Mouse (Mus musculus): ENCODE measurements around the gene Akap9. TPM values are rescaled to one million over a fixed set of nuclear protein-coding genes. Genes with fewer than 3 reads are reported as not detected.
"Not testable (repeated sequence)": the region's sequence is repeated elsewhere in the genome, so short reads cannot be mapped to it uniquely, and the experiment has no call there.

Gene Akap9
- polyA plus RNA-seq (2016; fragmentation: Nextera tagmentation; extraction: Ambion mirVana): 296 and 316 TPM in 2 replicates

GRCm38 (mm10) chr5:3927801-3928689, at the start of gene Akap9:
Gene Akap9 (plus strand): TSS chr5:3928054.
- Histone ChIP-seq H3K4me3 (peak within 1 kb of the TSS; percentile 97), H3K4me1 (peaks cover 25% of the 10 kb centered on the region), H3K27ac (replicated peaks) (peak within 1 kb of the TSS; percentile 97), H3K4me2 (replicated peaks) (peak within 1 kb of the TSS; percentile 62), H3K27me3 (no peaks in the 10 kb centered on the region), H3K36me3 (no peaks in the 10 kb centered on the region), H3K9ac (replicated peaks) (peak within 1 kb of the TSS; percentile 100), H3K9me3 (no peaks in the 10 kb centered on the region)
- WGBS: under 1% methylated on average over 46 of the region's 82 CpGs
- peak; percentile 88 for ATAC-seq (ENCODE audit: low FRiP score, low read depth)

- not testable (repeated sequence) for H3K27ac ChIP-seq (replicated peaks); ATAC-seq (ENCODE audit: low FRiP score, low read depth)
- WGBS: 94% methylated on average over 7 of the region's 7 CpGs
These were observed 41.0 kb upstream of the Akap9 start for GRCm38 (mm10) chr5:3886862-3887261.

GRCm38 (mm10) chr5:3889201-3889600, 38.7 kb upstream of the Akap9 start:
- no peak overlapping the region for H3K4me2 ChIP-seq (replicated peaks)
- no peak for ATAC-seq (ENCODE audit: low FRiP score, low read depth)
- no peaks in the 10 kb centered on the region for H3K27me3 ChIP-seq
- no peaks in the 10 kb centered on the region for H3K9me3 ChIP-seq
- H3K4me3 ChIP-seq: no peak overlapping the region
- no peak overlapping the region for H3K9ac ChIP-seq (replicated peaks)
- H3K36me3 ChIP-seq: no peaks in the 10 kb centered on the region
- no peak overlapping the region for H3K27ac ChIP-seq (replicated peaks)
- peaks cover 7% of the 10 kb centered on the region for H3K4me1 ChIP-seq

More at GRCm38 (mm10) chr5:3886862-3887261, 41.0 kb upstream of the Akap9 start:
- not testable (repeated sequence) for H3K4me3 ChIP-seq; H3K9me3 ChIP-seq; H3K36me3 ChIP-seq; H3K27me3 ChIP-seq; H3K4me1 ChIP-seq; H3K4me2 ChIP-seq (replicated peaks); H3K9ac ChIP-seq (replicated peaks)

GRCm38 (mm10) chr5:3893459-3894293, 34.2 kb upstream of the Akap9 start, which contains the start of gene Mterf1a:
Gene Mterf1a (minus strand): TSS chr5:3893933.
- peak within 1 kb of the TSS; percentile 66 for H3K4me2 ChIP-seq (replicated peaks)
- ATAC-seq (ENCODE audit: low FRiP score, low read depth): peak; percentile 99
- H3K27ac ChIP-seq (replicated peaks); H3K4me1 ChIP-seq; H3K27me3 ChIP-seq; H3K36me3 ChIP-seq; H3K9me3 ChIP-seq: not testable (repeated sequence)
- peak within 1 kb of the TSS; percentile 55 for H3K9ac ChIP-seq (replicated peaks)
- peak within 1 kb of the TSS; percentile 46 for H3K4me3 ChIP-seq
- WGBS: 3% methylated on average over 9 of the region's 47 CpGs

GRCm38 (mm10) chr5:3894294-3894619, 33.6 kb upstream of the Akap9 start:
- not testable (repeated sequence) for H3K27ac ChIP-seq (replicated peaks); H3K36me3 ChIP-seq; H3K9ac ChIP-seq (replicated peaks); H3K27me3 ChIP-seq; H3K4me2 ChIP-seq (replicated peaks); H3K9me3 ChIP-seq; H3K4me1 ChIP-seq; ATAC-seq (ENCODE audit: low FRiP score, low read depth); H3K4me3 ChIP-seq
- whole genome bisulfite sequencing: 95% methylated on average over 4 of the region's 4 CpGs

GRCm38 (mm10) chr5:3905471-3905870, 22.4 kb upstream of the Akap9 start:
- Histone ChIP-seq H3K27ac (replicated peaks) (no peak overlapping the region), H3K4me1 (no peaks in the 10 kb centered on the region), H3K4me3 (no peak overlapping the region), H3K27me3 (no peaks in the 10 kb centered on the region), H3K9me3 (no peaks in the 10 kb centered on the region), H3K9ac (replicated peaks) (no peak overlapping the region), H3K36me3 (no peaks in the 10 kb centered on the region), H3K4me2 (replicated peaks) (no peak overlapping the region)
- WGBS: 77% methylated on average over 2 of the region's 2 CpGs
- ATAC-seq (ENCODE audit: low FRiP score, low read depth): no peak

GRCm38 (mm10) chr5:3922350-3922749, 5.5 kb upstream of the Akap9 start:
- Histone ChIP-seq H3K4me3 (no peak overlapping the region), H3K27ac (replicated peaks) (no peak overlapping the region), H3K27me3 (no peaks in the 10 kb centered on the region), H3K4me1 (peaks cover 3% of the 10 kb centered on the region; the same call in 1 of the 2 replicates), H3K36me3 (no peaks in the 10 kb centered on the region), H3K9ac (replicated peaks) (no peak overlapping the region), H3K9me3 (no peaks in the 10 kb centered on the region), H3K4me2 (replicated peaks) (no peak overlapping the region)
- WGBS: 97% methylated on average over 2 of the region's 2 CpGs
- no peak for ATAC-seq (ENCODE audit: low FRiP score, low read depth)

- Histone ChIP-seq H3K9ac (replicated peaks) (no peak overlapping the region), H3K4me1 (peaks cover 21% of the 10 kb centered on the region), H3K27me3 (no peaks in the 10 kb centered on the region), H3K27ac (replicated peaks) (no peak overlapping the region), H3K36me3 (no peaks in the 10 kb centered on the region), H3K4me3 (no peak overlapping the region), H3K9me3 (no peaks in the 10 kb centered on the region), H3K4me2 (replicated peaks) (no peak overlapping the region; the same call in 1 of the 2 replicates)
- 34% methylated on average over 4 of the region's 4 CpGs for WGBS
- ATAC-seq (ENCODE audit: low FRiP score, low read depth): no peak
These were observed 1.2 kb upstream of the Akap9 start for GRCm38 (mm10) chr5:3926666-3927065.

- H3K9me3 ChIP-seq: no peaks in the 10 kb centered on the region
These were observed 814 bp downstream of the Akap9 start for GRCm38 (mm10) chr5:3928690-3929046.

GRCm38 (mm10) chr5:3930760-3931159, 2.9 kb downstream of the Akap9 start:
- H3K9ac ChIP-seq (replicated peaks): no peak overlapping the region; the same call in 1 of the 2 replicates
- H3K4me3 ChIP-seq: peak overlapping the region; percentile 97; the same call in 1 of the 2 replicates
- H3K4me2 ChIP-seq (replicated peaks): peak overlapping the region; percentile 62
- 69% methylated on average over 5 of the region's 5 CpGs for WGBS
- peaks cover 5% of the 10 kb centered on the region for H3K36me3 ChIP-seq
- H3K27ac ChIP-seq (replicated peaks): no peak overlapping the region
- H3K9me3 ChIP-seq: no peaks in the 10 kb centered on the region
- H3K4me1 ChIP-seq: peaks cover 25% of the 10 kb centered on the region
- H3K27me3 ChIP-seq: no peaks in the 10 kb centered on the region
- ATAC-seq (ENCODE audit: low FRiP score, low read depth): no peak

More at GRCm38 (mm10) chr5:3928690-3929046, 814 bp downstream of the Akap9 start:
- peak; percentile 52 for ATAC-seq (ENCODE audit: low FRiP score, low read depth)
- Histone ChIP-seq H3K36me3 (peaks cover 5% of the 10 kb centered on the region), H3K27ac (replicated peaks) (peak overlapping the region; percentile 97), H3K27me3 (no peaks in the 10 kb centered on the region), H3K9ac (replicated peaks) (peak overlapping the region; percentile 100), H3K4me1 (peaks cover 25% of the 10 kb centered on the region), H3K4me2 (replicated peaks) (peak overlapping the region; percentile 62), H3K4me3 (peak overlapping the region; percentile 97)
- 0% methylated on average over 11 of the region's 12 CpGs for WGBS

GRCm38 (mm10) chr5:3931636-3932035, 3.8 kb downstream of the Akap9 start:
- ATAC-seq (ENCODE audit: low FRiP score, low read depth): no peak
- H3K27ac ChIP-seq (replicated peaks): no peak overlapping the region
- peaks cover 5% of the 10 kb centered on the region for H3K36me3 ChIP-seq
- H3K4me2 ChIP-seq (replicated peaks): no peak overlapping the region
- H3K27me3 ChIP-seq: no peaks in the 10 kb centered on the region
- H3K9ac ChIP-seq (replicated peaks): 0 out of 2 replicates have a peak overlapping the region, but pooled peaks have one; percentile 4
- no peak overlapping the region for H3K4me3 ChIP-seq
- H3K4me1 ChIP-seq: peaks cover 25% of the 10 kb centered on the region
- H3K9me3 ChIP-seq: no peaks in the 10 kb centered on the region
- 91% methylated on average over 3 of the region's 3 CpGs for WGBS

- ATAC-seq (ENCODE audit: low FRiP score, low read depth): no peak
- Histone ChIP-seq H3K4me2 (replicated peaks) (no peak overlapping the region), H3K27ac (replicated peaks) (no peak overlapping the region), H3K4me1 (peaks cover 22% of the 10 kb centered on the region), H3K9ac (replicated peaks) (no peak overlapping the region), H3K27me3 (no peaks in the 10 kb centered on the region), H3K4me3 (no peak overlapping the region), H3K36me3 (peaks cover 5% of the 10 kb centered on the region), H3K9me3 (no peaks in the 10 kb centered on the region)
- 95% methylated on average over 3 of the region's 3 CpGs for WGBS
These were observed 5.7 kb downstream of the Akap9 start for GRCm38 (mm10) chr5:3933551-3933950.

Data from midbrain, embryonic 12.5 days (tissue).